Mouse (Mus musculus) megakaryocyte, adult 5-6 weeks (primary cell): ENCODE data around the gene Gpc6. TPM values are rescaled to one million over a fixed set of nuclear protein-coding genes. Genes with fewer than 3 reads are reported as not detected.

ENCODE experiments used
- ATAC-seq: 2 replicates; pipeline ENCODE4 v1.8.0; 2016; ENCODE audit warnings: mild to moderate bottlenecking, inconsistent platforms; ENCODE audit not compliant: poor library complexity, severe bottlenecking
- total RNA-seq, 2 experiments: library from RNA; stranded (forward) in 1 of 2; stranded (reverse) in 1 of 2; fragments of 153-499, 151-499 nt in 1 of 2; fragments of 221-1000, 200-1000 nt in 1 of 2; gene quantifications; 2 replicates each; pipeline versions ENCODE4 v1.2.3 to v1.2.4; 2015 to 2017

Gpc6 gene
- total RNA-seq, 2 experiments from 2014 or later: 0.07 TPM; not detected in 1

DNA sequence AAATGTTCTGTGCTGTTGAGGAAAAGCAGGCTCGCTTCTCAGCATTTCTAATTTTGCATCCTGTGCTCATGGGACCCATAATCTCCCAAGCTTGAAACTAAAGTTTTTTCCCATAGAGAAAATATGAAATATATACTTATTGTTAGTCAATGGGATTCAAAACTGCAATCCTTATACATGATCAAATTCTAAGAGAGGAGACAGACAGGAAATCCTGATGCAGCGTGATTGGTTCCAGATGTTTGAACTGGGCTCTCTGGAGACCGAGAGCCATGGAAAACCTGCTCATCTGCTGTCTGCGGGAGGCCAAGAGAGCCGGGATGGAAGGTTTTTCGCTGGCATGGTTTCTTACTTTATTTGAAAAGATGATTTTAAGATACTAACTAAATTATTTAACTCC is 649.1 kb downstream of the Gpc6 start:
- no peak for ATAC-seq

DNA sequence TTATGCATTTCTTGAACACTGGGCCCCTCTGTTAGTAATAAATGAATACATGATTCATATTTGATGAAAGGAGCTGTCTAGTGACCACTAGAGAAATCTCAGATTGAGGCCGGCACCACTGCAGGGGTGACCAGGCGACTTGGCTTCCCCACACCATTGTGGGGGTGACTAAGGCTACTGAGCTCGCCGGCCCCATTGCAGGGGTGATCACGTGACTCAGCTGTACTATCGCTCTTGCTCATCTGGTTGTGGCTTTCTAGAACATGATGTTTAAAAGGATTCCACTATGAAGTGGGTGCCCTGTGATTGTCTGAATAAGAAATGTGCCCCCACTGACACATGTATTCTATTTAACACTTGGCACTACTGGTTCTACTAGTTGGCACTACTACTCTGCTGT is 656.6 kb downstream of the Gpc6 start:
- no peak for ATAC-seq

DNA sequence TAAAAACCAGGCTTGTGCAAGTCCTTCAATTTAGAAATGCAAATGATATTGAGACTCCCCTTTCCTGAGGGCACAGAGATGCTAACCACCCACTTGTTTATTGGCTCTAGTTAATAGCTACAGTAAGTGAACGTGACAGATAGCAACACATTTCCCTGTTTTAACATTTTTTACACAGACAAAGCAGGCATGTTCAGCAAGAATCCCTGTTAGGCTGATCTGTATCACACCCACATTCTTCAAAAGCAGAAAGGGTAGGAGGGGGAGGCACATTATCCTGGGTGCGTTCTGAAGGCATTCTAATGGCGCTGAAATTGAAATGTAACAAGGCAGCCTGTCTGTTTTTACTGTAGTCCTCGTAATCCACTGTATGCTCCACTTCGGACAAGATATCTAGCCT is 674.6 kb downstream of the Gpc6 start:
- ATAC-seq: no peak

- ATAC-seq: no peak
Measured at GRCm38 (mm10) chr14:117603837-117604236, 678.7 kb downstream of the Gpc6 start.

GRCm38 (mm10) chr14:117605750-117606149 is 680.6 kb downstream of the Gpc6 start:
- ATAC-seq: no peak

DNA sequence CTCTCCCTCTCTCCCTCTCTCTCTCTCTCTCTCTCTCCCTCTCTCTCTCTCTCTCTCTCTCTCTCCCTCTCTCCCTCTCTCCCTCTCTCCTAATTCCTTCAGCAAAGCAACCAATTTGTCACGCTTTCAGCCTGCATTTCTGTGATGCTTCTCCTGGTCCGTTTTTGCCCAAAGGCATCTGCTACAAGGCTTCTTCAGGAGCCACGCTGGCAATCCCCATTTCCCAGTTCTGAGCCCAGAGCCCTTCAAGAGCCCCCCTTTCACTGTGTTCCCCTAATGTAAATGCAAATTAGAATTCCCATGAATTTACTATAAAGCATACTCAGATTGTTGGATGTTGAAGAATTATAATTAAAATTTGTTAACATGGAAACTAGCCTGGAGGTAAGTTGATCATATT is 686.0 kb downstream of the Gpc6 start:
- no peak for ATAC-seq

DNA sequence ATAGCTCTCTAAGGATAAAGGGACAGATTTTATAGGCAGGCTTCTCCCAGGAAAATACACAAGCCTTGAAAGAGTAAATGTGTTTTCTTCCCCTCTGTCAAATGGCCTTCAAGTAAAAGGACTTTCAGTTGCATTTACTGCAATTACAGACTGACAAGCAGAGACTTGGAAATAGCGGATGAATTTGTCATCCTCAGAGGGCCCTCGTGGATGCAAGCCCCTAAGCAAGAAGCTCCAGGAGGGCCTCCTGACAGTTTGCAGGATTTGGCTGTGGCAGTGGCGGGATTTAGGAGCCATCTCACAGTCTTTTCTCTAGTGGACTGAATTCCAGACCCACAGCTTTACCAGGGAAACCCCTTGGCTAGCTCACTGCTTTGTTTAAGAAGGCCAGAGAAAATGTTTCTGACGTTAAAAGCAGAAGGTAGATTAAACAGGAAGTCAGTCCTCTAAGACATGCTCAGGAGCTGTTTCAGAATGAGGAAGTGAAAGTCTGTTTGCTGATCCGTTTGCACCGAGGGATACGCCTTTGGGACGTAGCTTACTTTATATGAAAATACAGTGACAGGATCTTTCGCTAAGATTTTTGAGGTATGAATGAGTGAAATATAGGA is 700.1 kb downstream of the Gpc6 start:
- peak; percentile 96 for ATAC-seq

- ATAC-seq: no peak
Measured at GRCm38 (mm10) chr14:117634238-117634940, 709.3 kb downstream of the Gpc6 start.

GRCm38 (mm10) chr14:117641853-117642252 is 716.7 kb downstream of the Gpc6 start:
- ATAC-seq: peak; percentile 40; the same call in 1 of the 2 replicates

GRCm38 (mm10) chr14:117643069-117643468 is 718.0 kb downstream of the Gpc6 start:
- ATAC-seq: peak; percentile 90

- no peak for ATAC-seq
Measured at GRCm38 (mm10) chr14:117648199-117648960, 723.3 kb downstream of the Gpc6 start.

DNA sequence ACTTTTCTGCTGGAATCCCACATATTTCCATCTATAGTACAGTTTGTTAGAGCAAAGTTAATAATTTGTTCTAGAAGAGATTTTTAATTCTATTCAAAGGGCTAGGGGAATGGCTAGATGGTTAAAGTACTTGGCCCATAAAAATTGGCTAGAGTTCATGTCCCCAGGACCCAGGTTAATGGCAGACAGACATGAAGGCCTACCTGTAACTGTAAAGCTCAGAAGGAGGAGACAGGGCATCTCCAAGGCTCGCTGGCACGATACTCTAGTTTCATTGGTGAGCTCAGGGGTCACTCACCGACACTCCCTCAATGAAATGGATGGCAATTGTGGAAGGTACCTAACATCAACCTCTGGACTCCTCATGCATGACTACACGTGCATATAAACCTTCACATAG is 725.0 kb downstream of the Gpc6 start:
- ATAC-seq: no peak

DNA sequence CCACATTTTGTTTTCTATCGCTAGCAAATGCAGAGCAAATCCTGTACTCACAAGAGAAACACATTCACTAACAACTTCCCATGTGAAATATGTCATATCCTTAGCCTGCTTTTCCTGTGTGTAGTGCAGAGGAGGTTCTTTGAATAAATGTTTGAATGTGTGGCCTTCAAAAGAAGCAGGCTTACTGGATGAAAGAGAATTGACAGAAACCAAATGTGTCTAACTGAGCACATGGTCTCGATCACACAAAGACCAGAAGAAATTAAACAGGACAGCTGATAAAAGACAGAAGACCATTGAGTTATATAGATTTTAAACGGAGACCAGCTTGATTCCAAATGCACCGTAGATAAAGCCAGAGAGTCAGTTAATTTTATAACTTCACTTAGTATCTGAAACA is 726.2 kb downstream of the Gpc6 start:
- ATAC-seq: no peak

GRCm38 (mm10) chr14:117651938-117652337 is 726.8 kb downstream of the Gpc6 start:
- ATAC-seq: no peak

GRCm38 (mm10) chr14:117655382-117655781 is 730.3 kb downstream of the Gpc6 start:
- ATAC-seq: no peak

- no peak for ATAC-seq
Measured at GRCm38 (mm10) chr14:117659198-117659761, 734.2 kb downstream of the Gpc6 start.

DNA sequence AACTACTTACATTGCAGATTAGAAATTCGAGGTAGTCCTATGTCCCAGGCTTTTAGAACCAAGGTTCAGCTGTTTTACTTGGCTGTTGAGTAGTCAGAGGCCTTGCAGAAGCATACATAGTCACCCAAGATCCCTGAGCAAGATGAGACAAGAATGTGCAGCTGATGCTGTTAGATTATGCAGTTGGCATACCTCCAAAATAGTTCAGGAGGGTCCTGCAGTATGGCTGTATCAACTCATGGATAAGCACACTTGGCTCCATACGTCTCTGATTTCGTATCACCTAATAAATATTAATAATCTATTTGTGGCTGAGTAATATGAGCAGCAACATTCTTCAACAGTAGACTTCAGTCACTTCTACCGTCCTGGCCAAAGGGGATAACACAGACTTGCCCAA is 737.1 kb downstream of the Gpc6 start:
- ATAC-seq: no peak

GRCm38 (mm10) chr14:117664796-117665195 is 739.7 kb downstream of the Gpc6 start:
- no peak for ATAC-seq

DNA sequence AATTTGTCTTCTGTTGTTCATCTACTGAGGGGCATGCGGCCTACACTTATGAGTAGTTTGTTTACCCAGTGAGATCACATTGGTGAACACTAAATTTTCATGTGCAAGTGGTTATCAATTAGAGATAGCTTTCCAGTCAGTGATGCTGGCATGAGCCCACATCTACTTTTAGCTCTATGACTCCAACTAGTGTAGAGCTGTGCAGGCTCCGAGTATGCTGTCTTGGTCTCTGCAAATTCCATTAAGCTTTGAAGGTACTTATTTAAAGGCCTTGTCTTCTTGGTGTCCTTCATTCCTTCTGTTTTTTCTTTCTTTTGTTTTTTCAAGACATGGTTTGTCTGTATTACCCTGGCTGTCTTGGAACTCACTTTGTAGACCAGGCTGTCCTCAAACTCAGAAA is 741.0 kb downstream of the Gpc6 start:
- ATAC-seq: no peak

DNA sequence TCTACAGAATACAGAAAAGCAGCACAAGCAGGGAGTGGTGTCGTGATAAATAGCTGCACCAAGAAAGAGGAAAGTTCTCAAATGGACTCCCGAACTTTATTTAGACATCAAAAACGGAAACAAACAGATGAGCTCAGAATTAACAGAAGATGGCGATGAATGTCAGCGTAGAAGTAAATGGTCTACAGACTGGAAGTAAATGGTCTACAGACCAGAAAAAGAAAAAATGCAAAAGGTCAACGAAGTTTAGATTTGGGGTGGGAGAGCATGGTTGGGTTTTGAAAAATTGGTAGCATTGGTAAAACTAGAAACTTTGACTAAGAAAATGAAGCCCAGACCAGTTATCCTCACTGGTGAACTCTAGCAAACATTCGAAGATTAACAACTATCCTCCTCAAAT is 748.4 kb downstream of the Gpc6 start:
- ATAC-seq: no peak

DNA sequence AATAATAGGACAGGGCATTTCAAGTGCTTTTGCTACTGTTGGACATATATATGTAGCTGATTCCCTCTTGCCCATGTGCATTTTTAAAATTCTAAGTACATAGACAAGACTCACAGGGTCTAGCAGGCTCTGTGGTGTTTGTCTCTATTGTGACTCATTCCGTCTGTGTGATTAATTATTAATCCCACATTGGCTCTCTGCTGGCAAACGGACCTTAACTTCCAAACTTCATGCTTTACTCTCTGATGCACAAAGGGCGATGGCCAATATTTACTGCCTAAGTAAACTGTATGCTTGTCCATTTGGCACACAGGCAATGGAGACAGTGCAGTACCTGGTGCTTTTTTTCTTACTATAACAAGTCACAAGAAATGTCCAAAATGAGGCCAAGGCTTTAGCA is 749.4 kb downstream of the Gpc6 start:
- ATAC-seq: no peak

DNA sequence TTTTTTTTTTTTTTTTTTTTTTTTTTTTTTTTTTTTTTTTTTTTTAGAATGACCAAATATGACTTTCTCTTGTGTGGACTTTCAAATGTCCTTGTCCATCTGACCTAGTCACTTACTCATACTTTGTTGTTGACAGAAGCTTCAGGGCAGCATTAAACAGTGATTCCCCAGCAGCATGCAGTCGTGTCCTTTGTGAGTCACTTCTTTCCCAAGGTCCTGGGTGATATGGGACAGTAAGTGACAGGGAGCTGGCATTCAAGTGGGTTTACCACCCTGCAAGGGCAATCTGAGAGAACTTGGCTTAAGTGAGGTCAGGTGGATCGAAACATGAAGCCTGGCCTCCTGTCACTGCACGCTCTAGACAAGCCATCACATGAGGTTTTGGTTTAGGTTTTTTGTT is 754.8 kb downstream of the Gpc6 start:
- ATAC-seq: no peak
